Mouse (Mus musculus): ENCODE data around the gene Grb10.

The Grb10 gene

DNA sequence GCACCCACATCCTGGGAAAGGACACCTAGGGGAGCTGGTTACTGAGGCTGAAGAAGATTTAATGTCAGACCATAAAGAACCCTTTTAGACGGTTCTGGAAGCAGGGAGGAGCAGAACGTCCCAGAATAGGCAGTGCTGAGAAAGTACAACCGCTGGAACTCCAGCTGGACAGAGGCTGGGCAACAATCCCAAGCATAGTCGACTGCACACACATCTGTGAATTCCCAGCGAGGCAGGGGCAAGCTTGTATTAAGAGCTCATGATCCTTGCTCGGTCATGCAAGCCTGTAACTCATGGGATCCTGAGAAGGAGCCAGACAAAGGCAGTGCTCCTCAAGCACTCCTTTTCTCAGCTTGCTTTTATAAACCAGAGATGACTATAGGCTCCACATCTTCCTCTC, 69.7 kb downstream of the Grb10 start:
- DNase-seq (ENCODE audit: low read depth, low spot score): no peak

GRCm38 (mm10) chr11:11967519-11967918, 71.0 kb downstream of the Grb10 start:
- DNase-seq (ENCODE audit: low read depth, low spot score): no peak

GRCm38 (mm10) chr11:11966220-11966619, 72.3 kb downstream of the Grb10 start:
- peak; percentile 30 for DNase-seq (ENCODE audit: low read depth, low spot score)

DNA sequence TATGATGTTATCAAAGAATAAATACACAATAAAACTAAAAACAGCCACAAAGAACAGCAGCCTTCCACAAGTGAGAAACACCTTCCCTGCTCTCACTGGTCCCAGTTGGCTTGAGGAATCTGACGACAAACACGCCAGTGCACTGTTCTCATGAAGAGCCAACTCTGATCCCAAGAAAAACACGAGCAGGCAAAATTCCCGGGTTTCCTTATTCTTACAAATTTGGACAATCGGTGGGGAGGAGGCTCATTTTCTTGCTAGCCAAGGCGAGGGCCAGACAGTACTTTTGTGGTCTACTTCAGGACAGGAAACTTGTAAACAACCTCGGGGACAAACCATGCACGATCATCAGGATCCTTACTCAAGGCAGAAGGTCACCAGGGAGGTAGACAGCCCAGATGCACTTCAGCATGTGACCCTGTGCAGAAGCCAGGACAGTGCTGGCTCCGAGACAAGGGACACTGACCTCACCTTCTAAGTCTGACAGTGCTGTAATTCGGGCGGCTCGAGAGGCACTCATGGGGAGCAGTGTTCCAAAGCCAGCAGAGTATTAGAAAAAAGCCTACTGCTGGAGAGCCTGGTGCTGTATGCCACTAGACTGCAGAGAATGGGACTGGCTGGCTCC, 72.9 kb downstream of the Grb10 start:
- DNase-seq (ENCODE audit: low read depth, low spot score): no peak

- DNase-seq (ENCODE audit: low read depth, low spot score): no peak
These were observed 73.8 kb downstream of the Grb10 start for GRCm38 (mm10) chr11:11964729-11965128.

DNA sequence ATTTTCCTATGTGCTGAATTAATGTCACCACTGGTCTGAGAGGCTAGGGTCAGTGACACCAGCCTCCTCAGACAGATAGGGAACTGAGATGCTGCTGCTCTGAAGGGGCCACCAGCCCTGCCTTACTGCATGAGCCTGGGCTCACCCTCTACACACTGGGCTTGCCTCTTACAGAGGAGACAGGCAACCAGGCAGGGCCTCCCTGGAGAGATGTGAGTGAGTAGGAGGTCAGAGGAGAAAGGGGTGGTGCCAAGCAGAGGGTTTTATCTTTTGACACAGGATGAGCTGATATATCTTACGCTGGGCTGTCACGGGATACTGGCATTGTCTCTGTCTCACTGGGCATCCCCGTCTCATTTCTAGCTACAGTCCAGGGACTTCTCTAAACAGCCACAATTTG, 74.9 kb downstream of the Grb10 start:
- DNase-seq (ENCODE audit: low read depth, low spot score): no peak

DNA sequence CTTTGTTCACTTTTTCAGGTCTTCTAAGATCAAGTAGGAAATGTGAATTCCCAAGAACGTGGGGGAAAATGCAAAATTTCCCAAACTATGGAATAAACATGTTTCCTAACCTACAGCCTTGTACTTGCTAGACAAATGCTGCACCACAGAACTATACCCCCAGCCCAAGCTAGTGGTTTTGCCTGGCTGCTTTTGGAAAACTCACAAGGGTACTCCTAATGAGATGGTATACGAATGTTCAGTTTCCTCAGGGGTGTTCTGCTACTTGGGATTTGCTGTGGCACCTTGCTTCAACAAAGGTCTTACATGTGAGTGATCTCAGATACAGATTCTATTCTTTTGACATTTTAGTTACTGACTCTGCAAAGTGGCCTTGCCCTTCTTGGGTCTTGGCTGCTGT, 75.4 kb downstream of the Grb10 start:
- no peak for DNase-seq (ENCODE audit: low read depth, low spot score)

DNA sequence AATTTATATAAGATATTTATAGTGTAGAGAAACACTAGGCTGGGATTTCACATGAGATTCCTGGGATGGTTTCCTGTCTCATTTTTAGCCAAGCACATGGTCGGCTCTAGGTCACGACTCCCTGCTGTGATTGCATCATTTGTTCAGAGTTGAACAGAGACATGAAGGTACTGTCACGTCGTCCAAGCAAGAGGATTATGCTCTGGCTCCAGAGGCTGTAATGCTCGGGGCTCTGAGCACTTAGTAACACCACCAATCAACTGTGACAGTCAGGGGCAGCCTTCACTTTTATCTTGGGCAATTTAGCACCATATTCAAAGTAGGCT, 75.9 kb downstream of the Grb10 start:
- peak; percentile 41 for DNase-seq (ENCODE audit: low read depth, low spot score)

DNA sequence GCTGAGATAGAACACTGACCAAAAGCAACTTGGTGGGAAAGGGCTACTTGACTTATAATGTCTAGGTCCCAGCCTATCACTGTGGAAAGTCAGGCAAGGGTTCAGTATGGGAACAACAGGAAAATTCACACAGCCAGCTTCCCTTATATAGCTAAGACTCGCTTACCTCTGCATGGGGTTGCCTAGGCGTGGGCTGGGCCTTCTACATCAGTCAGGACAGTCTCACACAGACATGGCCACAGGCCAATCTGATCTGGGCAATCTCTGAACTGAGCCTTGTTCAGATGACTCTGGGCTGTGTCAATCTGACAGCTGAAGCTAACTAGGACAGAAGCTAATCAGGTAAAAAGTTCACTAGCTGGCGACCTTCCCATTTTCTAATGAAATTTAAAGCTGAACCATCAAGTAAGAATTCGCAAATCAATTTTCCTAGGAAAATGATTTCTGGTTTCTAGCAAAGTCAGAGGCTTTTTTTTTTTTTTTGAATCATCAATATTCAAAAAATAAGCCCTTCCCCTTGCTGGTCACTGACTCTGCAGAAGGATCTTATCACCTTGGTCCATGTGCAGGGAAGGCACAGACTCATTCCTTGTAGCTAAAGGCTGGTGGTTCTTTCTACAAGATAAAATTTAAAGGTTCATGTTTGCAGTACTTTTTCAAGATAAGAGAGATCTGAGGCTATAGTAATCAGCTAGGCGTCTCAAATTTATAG, 76.4 kb downstream of the Grb10 start:
- DNase-seq (ENCODE audit: low read depth, low spot score): no peak

DNA sequence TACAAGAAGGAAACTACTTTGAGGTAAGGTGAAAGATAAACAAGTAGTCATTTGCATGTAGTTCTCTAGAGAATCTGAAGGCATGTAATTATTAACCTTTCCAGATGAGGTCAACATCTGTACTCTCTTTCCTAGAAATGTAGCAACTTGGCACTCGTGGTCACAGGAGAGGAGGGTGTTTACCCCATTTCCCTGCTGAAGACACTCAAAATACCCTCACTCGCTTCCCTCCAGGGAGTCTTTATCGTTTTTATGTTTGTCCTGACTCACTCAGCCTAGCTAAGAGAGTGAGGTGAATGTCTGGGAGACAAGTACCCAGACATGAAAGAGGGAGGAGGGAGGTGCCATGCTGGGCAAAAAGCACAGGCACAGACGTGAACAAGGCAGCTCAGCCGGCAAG, 77.6 kb downstream of the Grb10 start:
- DNase-seq (ENCODE audit: low read depth, low spot score): no peak

GRCm38 (mm10) chr11:11960227-11960626, 78.3 kb downstream of the Grb10 start:
- no peak for DNase-seq (ENCODE audit: low read depth, low spot score)

GRCm38 (mm10) chr11:11958479-11958878, 80.0 kb downstream of the Grb10 start:
- no peak for DNase-seq (ENCODE audit: low read depth, low spot score)

GRCm38 (mm10) chr11:11958061-11958361, 80.5 kb downstream of the Grb10 start:
- DNase-seq (ENCODE audit: low read depth, low spot score): no peak

DNA sequence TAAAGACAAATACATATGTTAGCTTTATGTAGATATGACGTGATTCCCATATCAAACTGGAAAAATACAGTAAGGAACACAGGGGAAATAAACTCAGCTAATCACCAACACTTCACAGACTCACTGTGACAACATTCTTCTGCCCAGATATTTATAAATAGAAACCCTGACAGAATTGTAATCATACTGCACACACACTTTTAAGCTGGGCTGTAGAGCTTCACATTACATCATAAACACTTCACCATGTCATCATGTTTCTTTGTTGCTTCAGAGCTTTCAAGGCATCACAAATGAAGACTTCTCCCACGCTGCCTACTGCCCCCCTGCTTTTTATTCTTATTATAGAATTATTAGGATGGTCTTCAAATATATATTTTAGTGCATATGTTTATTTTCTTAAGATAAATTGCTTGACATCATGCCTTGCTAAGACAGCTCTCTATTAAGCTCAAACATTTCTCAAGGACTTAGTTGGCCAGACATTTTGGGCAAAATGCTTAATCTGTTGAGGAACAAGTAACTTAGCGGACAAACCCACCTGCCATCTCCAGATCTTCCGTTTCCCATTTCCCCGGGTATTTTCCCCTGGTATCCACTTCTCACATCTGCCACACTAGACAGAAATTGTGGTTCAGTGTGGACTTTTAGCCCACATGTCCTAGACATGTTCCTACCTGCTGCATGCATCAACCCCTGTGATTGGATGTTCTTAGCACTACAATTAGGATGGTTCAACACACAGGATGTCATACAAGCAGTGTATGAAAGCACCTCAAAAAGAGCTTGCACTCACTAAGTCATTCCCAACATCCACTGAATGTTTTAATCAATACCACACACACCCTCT, 81.0 kb downstream of the Grb10 start:
- DNase-seq (ENCODE audit: low read depth, low spot score): no peak

- DNase-seq (ENCODE audit: low read depth, low spot score): no peak
These were observed 82.7 kb downstream of the Grb10 start for GRCm38 (mm10) chr11:11955783-11956182.

- no peak for DNase-seq (ENCODE audit: low read depth, low spot score)
These were observed 83.9 kb downstream of the Grb10 start for GRCm38 (mm10) chr11:11954606-11955005.

DNA sequence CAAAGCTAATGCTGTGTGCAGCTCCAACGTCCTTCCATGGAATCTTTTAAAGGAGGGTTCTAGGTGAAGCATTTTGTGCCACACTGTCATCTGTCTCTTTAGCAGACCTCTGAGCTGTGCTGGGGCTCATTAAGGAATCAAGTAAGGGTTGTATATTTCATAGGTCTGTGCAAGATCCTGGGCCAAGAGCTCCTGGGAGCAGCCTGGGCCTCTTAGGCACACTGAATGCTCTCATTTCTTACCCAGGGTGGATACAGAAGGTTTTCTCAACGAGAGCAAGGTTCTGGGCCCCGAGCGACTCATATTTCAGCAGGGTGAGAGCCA, 84.4 kb downstream of the Grb10 start:
- no peak for DNase-seq (ENCODE audit: low read depth, low spot score)

DNA sequence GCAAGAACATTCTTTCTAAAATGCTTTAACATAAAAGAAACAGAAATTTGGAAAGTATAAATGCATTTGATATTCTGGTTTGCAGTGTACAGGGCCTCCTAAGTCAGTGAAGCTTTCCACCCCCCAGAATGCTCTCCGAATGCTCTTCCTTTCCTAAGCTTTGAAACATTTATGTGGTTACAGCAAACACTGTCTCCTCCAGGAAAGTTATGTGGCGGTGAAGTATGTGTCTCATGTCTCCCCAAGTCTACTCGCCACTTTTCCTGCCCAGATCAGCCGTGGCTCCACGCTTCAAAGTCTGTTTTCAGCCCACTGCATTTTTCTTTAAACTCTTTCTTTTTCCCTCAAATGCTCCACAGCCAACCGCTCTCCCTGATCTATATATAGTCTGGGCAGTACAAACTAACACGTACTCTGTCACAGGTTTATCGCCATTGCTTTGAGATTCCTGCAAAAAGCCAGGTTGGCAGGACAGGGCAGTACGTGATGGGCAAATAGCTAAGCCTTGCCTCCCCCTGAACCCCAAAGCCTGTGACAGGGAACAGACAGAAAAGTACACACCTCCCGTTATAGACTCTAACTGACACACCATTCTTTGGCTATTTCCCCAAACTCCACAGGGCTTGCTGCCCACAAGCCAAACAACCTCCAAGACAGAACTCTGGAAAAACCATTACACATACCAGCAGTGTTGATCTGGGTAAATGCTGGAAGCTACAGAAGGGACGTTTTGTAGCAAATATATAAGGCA, 84.9 kb downstream of the Grb10 start:
- DNase-seq (ENCODE audit: low read depth, low spot score): no peak

DNA sequence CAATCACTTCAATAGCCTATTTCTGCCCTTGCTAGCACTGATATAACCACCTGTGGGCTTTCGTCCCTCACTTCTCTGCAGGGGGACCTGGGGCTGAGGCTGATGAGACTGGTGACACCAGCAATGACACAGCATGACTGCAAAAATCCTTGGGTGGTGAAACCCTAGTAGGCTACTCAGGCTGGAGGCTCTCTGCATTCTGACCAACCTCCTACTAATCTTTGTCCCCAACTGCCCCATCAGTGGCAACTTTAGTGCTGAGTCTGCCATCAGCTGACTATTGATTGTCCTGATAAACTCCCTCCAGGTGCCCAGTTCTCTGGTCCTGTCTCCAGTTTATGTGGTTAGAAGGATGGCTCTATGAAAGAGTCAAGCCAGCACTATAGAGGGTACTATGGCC, 85.9 kb downstream of the Grb10 start:
- no peak for DNase-seq (ENCODE audit: low read depth, low spot score)

GRCm38 (mm10) chr11:11948988-11949365, 89.5 kb downstream of the Grb10 start:
- peak; percentile 84 for DNase-seq (ENCODE audit: low read depth, low spot score)

GRCm38 (mm10) chr11:11948321-11948987, 90.0 kb downstream of the Grb10 start:
- DNase-seq (ENCODE audit: low read depth, low spot score): no peak

- no peak for DNase-seq (ENCODE audit: low read depth, low spot score)
These were observed 90.6 kb downstream of the Grb10 start for GRCm38 (mm10) chr11:11947857-11948256.

Data from ES-CJ7 (cell line).